Mouse (Mus musculus) spleen, postnatal 10 days (tissue): ENCODE measurements at regions not wholly inside any gene's neighbourhood (a gene's known extent, or its start where the extent isn't known, plus 50 kb on each side); places are given as distances from the start of the nearest gene placed in this dataset.

Experiments
- DNase-seq, 2 experiments: peaks; one replicate each; pipeline ENCODE4 v3.0.0; 2021 to 2022; ENCODE audit warnings: low spot score in 2 of 2

GRCm38 (mm10) chr10:19078047-19078446 is 62.6 kb upstream of the Tnfaip3 start:
- DNase-seq: no peak

GRCm38 (mm10) chr10:19068377-19068776 is 52.9 kb upstream of the Tnfaip3 start:
- DNase-seq: no peak

- DNase-seq: no peak
Measured at GRCm38 (mm10) chr10:19067623-19068022, 52.2 kb upstream of the Tnfaip3 start.

GRCm38 (mm10) chr10:19066821-19067350 is 51.4 kb upstream of the Tnfaip3 start:
- no peak for DNase-seq
